Mouse (Mus musculus): ENCODE data around the gene Ahnak.

DNA sequence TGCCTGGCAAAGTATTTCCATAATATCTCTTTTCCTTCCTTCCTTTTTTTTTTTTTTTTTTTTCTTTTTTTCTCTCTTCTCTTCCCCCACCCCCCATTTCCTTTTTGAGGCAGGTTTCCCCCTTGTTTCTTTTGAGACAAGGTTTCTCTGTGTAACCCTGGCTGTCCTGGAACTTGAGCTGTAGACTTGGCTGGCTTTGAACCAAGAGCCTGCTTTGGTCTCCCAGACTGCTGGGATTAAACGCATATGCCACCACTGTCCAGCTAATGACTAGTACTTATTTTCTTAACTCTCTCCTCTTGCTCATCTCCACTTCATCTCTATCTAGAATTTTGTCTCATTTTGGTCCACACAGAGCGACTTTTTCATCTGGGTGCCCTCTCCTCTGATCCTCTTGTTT, 46.0 kb upstream of the Ahnak start:
- TF ChIP-seq POLR2A (IDR thresholded peaks at IDR 0.05; ENCODE audit: low read depth, low read length) (no peak), CTCF (IDR thresholded peaks at IDR 0.05; ENCODE audit: extremely low read depth, insufficient read length, insufficient replicate concordance, low read depth, low read length) (no peak)
